Mouse (Mus musculus) liver, embryonic 14.5 days (tissue): ENCODE measurements at regions not wholly inside any gene's neighbourhood (a gene's known extent, or its start where the extent isn't known, plus 50 kb on each side); places are given as distances from the start of the nearest gene placed in this dataset.

Experiments used
- ATAC-seq: fragments of 200-750 bp; cut with Nextera tagmentation; 2 replicates; pipeline ENCODE4 v1.8.0; 2017; ENCODE audit warnings: moderate number of reproducible peaks, mild to moderate bottlenecking, moderate library complexity; ENCODE audit not compliant: insufficient read depth
- DNase-seq, 3 experiments: peaks; one replicate each; pipeline ENCODE4 v3.0.0-alpha.2; 2012 to 2013; ENCODE audit warnings: low read depth in 3 of 3, low spot score in 3 of 3
- H3K27ac ChIP-seq: fragments of 300-500 bp; sonication (generic); 2 replicates; pipeline ENCODE4 v1.5.1; 2014; ENCODE audit warnings: moderate library complexity, mild to moderate bottlenecking, control low read depth, inconsistent platforms
- H3K27me3 ChIP-seq: fragments of 300-500 bp; sonication (generic); 2 replicates; pipeline ENCODE4 v1.6.1; 2014; ENCODE audit warnings: mild to moderate bottlenecking, low read length, moderate library complexity; ENCODE audit not compliant: control insufficient read depth, insufficient read depth
- H3K36me3 ChIP-seq: fragments of 300-500 bp; sonication (generic); replicated peaks from 2 replicates; pipeline ENCODE4 v1.6.1; 2014; ENCODE audit warnings: low read depth; ENCODE audit not compliant: control insufficient read depth, insufficient read depth
- H3K4me1 ChIP-seq, 2 experiments: fragments of 200-500 bp in 1 of 2; fragments of 300-500 bp in 1 of 2; sonication (generic) in 1 of 2; replicated peaks; 2 replicates each; pipeline ENCODE4 v1.6.1; 2012 to 2014; ENCODE audit warnings: antibody characterized with exemption in 1 of 2, inconsistent platforms in 1 of 2, low read length in 1 of 2; ENCODE audit not compliant: control insufficient read depth in 2 of 2, insufficient read depth in 2 of 2
- H3K4me2 ChIP-seq: fragments of 300-500 bp; sonication (generic); 2 replicates; pipeline ENCODE4 v1.6.1; 2014; ENCODE audit warnings: low read depth, mild to moderate bottlenecking, control low read depth, moderate library complexity
- H3K4me3 ChIP-seq, 2 experiments: fragments of 200-500 bp in 1 of 2; fragments of 300-500 bp in 1 of 2; sonication (generic) in 1 of 2; 2 replicates each; pipeline ENCODE4 v1.5.1; 2012 to 2014; ENCODE audit warnings: low read depth in 2 of 2, low read length in 2 of 2, mild to moderate bottlenecking in 2 of 2, control low read depth in 1 of 2, inconsistent platforms in 1 of 2, moderate library complexity in 1 of 2; ENCODE audit not compliant: insufficient read depth in 1 of 2
- H3K9ac ChIP-seq: fragments of 300-500 bp; sonication (generic); replicated peaks from 2 replicates; pipeline ENCODE4 v1.6.1; 2014; ENCODE audit warnings: mild to moderate bottlenecking, control low read depth, moderate library complexity
- H3K9me3 ChIP-seq: fragments of 300-500 bp; sonication (generic); 2 replicates; pipeline ENCODE4 v1.6.1; 2016; ENCODE audit warnings: low read length, mixed read lengths; ENCODE audit not compliant: control insufficient read depth
- CTCF ChIP-seq: IDR thresholded peaks from 2 replicates; pipeline ENCODE4 v1.5.1; 2016; ENCODE audit warnings: antibody characterized with exemption, low read depth, control low read depth
- EP300 ChIP-seq: IDR thresholded peaks from 2 replicates; pipeline ENCODE4 v1.6.1; 2016; ENCODE audit warnings: antibody characterized with exemption, low read depth
- WGBS: fragments of 180-500 bp; shearing (Covaris S2); extraction: QIAGEN DNeasy Blood & Tissue Kit; methylation state at CpG from one replicate; pipeline ENCODE4 v1.1.7; 2014; ENCODE audit not compliant: insufficient replicate concordance; 5-methylcytosine and 5-hydroxymethylcytosine counted together

DNA sequence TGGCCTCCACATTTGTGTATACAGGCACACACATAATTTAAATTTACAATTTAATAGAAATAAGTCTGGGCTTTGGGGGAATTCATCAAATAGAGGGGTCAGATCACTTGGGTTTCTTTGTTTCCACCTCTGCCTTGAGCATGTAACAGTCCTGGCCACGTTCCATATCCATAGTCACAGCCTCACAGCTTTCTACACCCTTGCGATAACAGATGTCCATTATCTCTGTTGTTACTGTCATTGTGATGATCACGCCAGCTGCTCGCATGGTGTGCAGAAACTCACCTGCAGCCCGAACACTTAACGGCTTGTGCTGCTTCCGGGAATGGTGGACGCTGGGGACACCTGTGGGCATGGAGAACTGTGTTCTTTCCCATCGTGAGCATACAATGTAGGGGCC is 163.4 kb downstream of the Cdh26 start:
- DNase-seq (no peak), ATAC-seq (no peak)
- Histone ChIP-seq H3K27me3 (no peaks in the 10 kb centered on the region), H3K27ac (no peak overlapping the region), H3K36me3 (no peaks in the 10 kb centered on the region), H3K4me3 (no peak overlapping the region), H3K4me1 (peaks cover 0 to 5% of the 10 kb centered on the region in 2 experiments; a peak in 1 of 4 replicates), H3K9ac (no peak overlapping the region), H3K9me3 (no peaks in the 10 kb centered on the region), H3K4me2 (no peak overlapping the region)
- TF ChIP-seq CTCF (no peak), EP300 (no peak)
- WGBS = 57% methylated on average over 9 of the region's 9 CpGs

DNA sequence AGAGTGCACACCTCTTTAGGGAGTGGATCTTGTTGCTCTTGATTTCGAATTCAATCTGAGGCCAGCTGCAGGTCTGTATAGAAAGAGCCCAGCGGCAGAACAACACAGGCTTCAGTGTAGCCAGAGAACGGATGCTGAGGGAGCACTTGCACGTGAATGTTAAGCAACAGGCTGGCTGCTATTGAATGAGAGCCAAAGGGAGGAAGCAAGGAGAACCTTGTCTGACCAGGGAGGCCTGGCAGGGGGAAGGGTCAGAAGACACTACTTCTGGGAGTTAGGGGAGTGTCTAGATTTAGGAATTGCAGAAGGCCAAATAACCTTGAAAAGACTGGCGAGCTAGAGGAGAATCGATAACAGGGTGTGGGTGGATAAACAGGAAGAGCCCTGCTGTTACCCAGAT is 163.8 kb downstream of the Cdh26 start:
- Histone ChIP-seq H3K27ac (no peak overlapping the region), H3K9me3 (no peaks in the 10 kb centered on the region), H3K4me3 (no peak overlapping the region), H3K27me3 (no peaks in the 10 kb centered on the region), H3K4me1 (peaks cover 0 to 5% of the 10 kb centered on the region in 2 experiments; a peak in 1 of 4 replicates), H3K4me2 (no peak overlapping the region), H3K36me3 (no peaks in the 10 kb centered on the region), H3K9ac (no peak overlapping the region)
- TF ChIP-seq EP300 (no peak), CTCF (no peak)
- DNase-seq (no peak), ATAC-seq (no peak)
- 31% methylated on average over 6 of the region's 6 CpGs for WGBS

DNA sequence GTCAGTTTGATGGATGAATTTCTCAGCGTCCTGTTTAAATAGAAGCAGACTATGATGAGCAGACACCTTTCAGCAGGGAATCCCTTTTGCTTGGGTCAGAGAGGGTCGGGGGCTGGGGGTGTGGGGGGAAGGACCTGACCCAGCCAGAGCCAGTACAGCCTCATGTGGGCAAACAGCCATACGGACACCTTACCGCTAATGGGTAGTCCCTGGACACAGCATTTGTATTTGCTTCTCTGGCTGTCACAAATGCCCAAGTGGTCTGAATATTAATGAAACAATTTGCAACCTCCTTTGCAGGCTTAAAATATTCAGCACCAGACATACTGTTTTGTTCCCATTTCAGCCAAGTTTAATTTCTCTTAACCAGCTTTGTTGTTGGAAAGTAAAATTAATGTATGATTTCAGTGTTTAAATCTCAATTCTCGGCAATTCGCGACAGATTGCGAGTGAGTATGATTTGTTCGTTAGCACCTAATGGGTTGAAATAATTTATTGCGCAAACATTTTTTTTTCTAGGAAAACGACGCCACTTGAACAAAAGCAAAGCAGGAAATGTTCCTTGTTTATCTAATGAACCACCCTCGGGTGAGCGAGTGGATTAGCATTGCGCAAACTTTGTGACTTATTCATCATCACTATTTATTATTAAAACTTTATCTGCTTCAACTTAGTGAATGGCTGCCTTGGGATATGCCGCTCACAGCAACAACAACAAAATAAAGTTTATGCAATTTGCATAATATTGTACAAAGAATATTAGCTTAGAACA is 166.2 kb downstream of the Cdh26 start:
- no peak overlapping the region for H3K27ac ChIP-seq
- H3K36me3 ChIP-seq = no peaks in the 10 kb centered on the region
- no peaks in the 10 kb centered on the region for H3K9me3 ChIP-seq
- H3K27me3 ChIP-seq = no peaks in the 10 kb centered on the region
- no peak for DNase-seq
- 54% methylated on average over 16 of the region's 16 CpGs for WGBS
- no peak overlapping the region for H3K9ac ChIP-seq
- H3K4me1 ChIP-seq = peaks cover 0 to 5% of the 10 kb centered on the region in 2 experiments; a peak in 1 of 4 replicates
- no peak for ATAC-seq
- TF ChIP-seq EP300 = no peak
- no peak overlapping the region for H3K4me3 ChIP-seq
- no peak overlapping the region for H3K4me2 ChIP-seq

DNA sequence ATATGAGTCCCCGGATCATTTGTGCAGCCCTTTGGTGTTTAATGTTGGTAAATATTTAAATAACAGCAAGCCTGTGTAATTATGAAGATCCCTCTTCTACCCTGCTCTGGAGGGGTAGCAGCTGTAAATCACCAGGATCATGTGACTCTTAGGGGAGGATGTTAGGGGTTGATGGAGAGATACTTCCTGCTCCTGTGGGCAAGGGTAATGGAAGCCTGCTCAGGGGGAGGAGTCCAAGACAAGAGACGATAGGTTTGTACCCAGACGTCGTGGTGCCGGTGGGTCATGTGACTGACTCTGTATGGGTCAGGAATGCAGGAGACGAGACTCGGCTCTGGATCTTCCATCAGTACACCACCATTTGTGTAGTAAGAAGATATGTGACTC is 166.7 kb downstream of the Cdh26 start:
- DNase-seq (no peak), ATAC-seq (no peak)
- Histone ChIP-seq H3K27me3 (no peaks in the 10 kb centered on the region), H3K36me3 (no peaks in the 10 kb centered on the region), H3K9ac (no peak overlapping the region), H3K4me1 (peaks cover 0 to 5% of the 10 kb centered on the region in 2 experiments; a peak in 1 of 4 replicates), H3K9me3 (no peaks in the 10 kb centered on the region), H3K4me3 (no peak overlapping the region), H3K27ac (no peak overlapping the region), H3K4me2 (no peak overlapping the region)
- no peak for TF ChIP-seq CTCF
- TF ChIP-seq EP300 = no peak
- WGBS = 63% methylated on average over 7 of the region's 7 CpGs

DNA sequence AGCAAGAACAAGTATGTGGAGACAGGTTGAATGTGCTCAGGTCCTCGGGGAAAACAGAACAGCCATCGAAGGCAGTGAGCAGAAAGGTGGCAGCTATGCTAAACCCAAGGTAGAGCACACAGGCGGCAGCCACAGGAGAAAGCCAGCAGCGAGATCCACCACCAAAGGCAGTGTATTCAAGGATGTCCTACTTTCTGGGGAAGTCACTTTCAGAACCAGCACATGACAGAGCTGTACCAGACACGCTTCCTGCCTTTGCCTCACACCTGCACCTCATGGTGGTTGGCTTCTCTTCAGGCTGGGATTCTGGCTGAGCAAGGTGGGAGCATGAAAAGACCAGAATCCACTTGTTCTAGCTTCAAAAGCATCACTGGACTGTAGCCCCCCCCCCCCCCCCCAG is 168.0 kb downstream of the Cdh26 start:
- DNase-seq (no peak), ATAC-seq (no peak)
- no peak overlapping the region for H3K27ac ChIP-seq
- no peaks in the 10 kb centered on the region for H3K9me3 ChIP-seq
- WGBS = 58% methylated on average over 5 of the region's 5 CpGs
- peaks cover 0 to 5% of the 10 kb centered on the region in 2 experiments; a peak in 1 of 4 replicates for H3K4me1 ChIP-seq
- H3K4me2 ChIP-seq = no peak overlapping the region
- no peaks in the 10 kb centered on the region for H3K27me3 ChIP-seq
- H3K9ac ChIP-seq = no peak overlapping the region
- no peaks in the 10 kb centered on the region for H3K36me3 ChIP-seq
- TF ChIP-seq CTCF (no peak), EP300 (no peak)
- no peak overlapping the region for H3K4me3 ChIP-seq
